Mouse (Mus musculus): ENCODE measurements around the gene Vmn1r181. TPM values are rescaled to one million over a fixed set of nuclear protein-coding genes. Genes with fewer than 3 reads are reported as not detected.

Gene Vmn1r181
- not detected in 2 replicates for polyA plus RNA-seq (2012; ENCODE audit: low replicate concordance)

GRCm38 (mm10) chr7:23974315-23974714, at the start of gene Vmn1r181:
Gene Vmn1r181 (plus strand): TSS chr7:23974615.

GRCm38 (mm10) chr7:23926678-23927077, 47.7 kb upstream of the Vmn1r181 start, which contains the start of gene Vmn1r179:
Gene Vmn1r179 (plus strand): TSS chr7:23926978.

GRCm38 (mm10) chr7:23950332-23950731, 24.1 kb upstream of the Vmn1r181 start, which contains the start of gene Vmn1r180:
Gene Vmn1r180 (plus strand): TSS chr7:23950632.

GRCm38 (mm10) chr7:24001391-24001790, 27.0 kb downstream of the Vmn1r181 start, which contains the start of gene V1rd19:
Gene V1rd19 (plus strand): TSS chr7:24001691.

Other genes with a start within 250 kb of the Vmn1r181 start
- gene Vmn1r174, start 222.3 kb upstream of the Vmn1r181 start, polyA plus RNA-seq (2012; ENCODE audit: low replicate concordance), result not detected in 2 replicates
- not detected in 2 replicates for gene Vmn1r175, start 164.0 kb upstream of the Vmn1r181 start, polyA plus RNA-seq (2012; ENCODE audit: low replicate concordance)
- gene Vmn1r176, start 137.2 kb upstream of the Vmn1r181 start, polyA plus RNA-seq (2012; ENCODE audit: low replicate concordance), result not detected in 2 replicates
- not detected in 2 replicates for gene Vmn1r177, start 108.2 kb upstream of the Vmn1r181 start, polyA plus RNA-seq (2012; ENCODE audit: low replicate concordance)
- not detected in 2 replicates for gene Vmn1r178, start 82.6 kb upstream of the Vmn1r181 start, polyA plus RNA-seq (2012; ENCODE audit: low replicate concordance)
- gene Vmn1r179, start 47.6 kb upstream of the Vmn1r181 start, polyA plus RNA-seq (2012; ENCODE audit: low replicate concordance), result not detected in 2 replicates
- gene Vmn1r180, start 24.0 kb upstream of the Vmn1r181 start, polyA plus RNA-seq (2012; ENCODE audit: low replicate concordance), result not detected in 2 replicates
- gene V1rd19, start 27.1 kb downstream of the Vmn1r181 start, polyA plus RNA-seq (2012; ENCODE audit: low replicate concordance), result not detected in 2 replicates
- 0.02 TPM in 1 of 2 replicates, not detected in the other for gene Vmn1r183, start 78.6 kb downstream of the Vmn1r181 start, polyA plus RNA-seq (2012; ENCODE audit: low replicate concordance)
- gene Zfp180, start 107.3 kb downstream of the Vmn1r181 start, polyA plus RNA-seq (2012; ENCODE audit: low replicate concordance), result 7.8 and 16.9 TPM in 2 replicates
- gene Zfp112, start 137.7 kb downstream of the Vmn1r181 start, polyA plus RNA-seq (2012; ENCODE audit: low replicate concordance), result 0.11 and 0.33 TPM in 2 replicates
- 0.20 and 0.44 TPM in 2 replicates for gene Zfp235, start 159.6 kb downstream of the Vmn1r181 start, polyA plus RNA-seq (2012; ENCODE audit: low replicate concordance)
- gene Zfp114, start 200.4 kb downstream of the Vmn1r181 start, polyA plus RNA-seq (2012; ENCODE audit: low replicate concordance), result 0.41 TPM in 1 of 2 replicates, not detected in the other
- gene Zfp111, start 236.8 kb downstream of the Vmn1r181 start, polyA plus RNA-seq (2012; ENCODE audit: low replicate concordance), result not detected in 2 replicates

All from leukemia stem cell, adult 10-12 weeks (primary cell).